In the genomic region with DNA sequence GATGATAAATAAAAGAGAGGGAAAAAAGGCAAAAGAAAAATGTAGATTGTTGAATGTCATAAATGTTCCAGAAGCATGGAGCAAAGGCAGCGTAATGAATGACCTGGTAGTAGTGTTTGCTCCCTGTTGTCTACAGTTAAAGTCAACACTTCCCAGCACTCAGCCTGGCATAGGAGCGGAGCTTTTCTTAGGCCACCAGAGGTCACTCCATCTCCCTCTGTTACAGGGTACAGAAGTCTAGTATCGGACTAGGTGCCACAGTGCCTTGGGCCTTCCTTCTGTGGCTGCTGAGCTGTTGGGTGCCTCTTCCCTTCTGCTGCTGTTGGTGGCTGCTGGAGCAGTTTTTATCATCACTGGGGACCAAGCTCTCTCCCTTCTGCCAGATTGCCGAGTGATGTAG, we compare ENCODE assay signal across 9 mouse cellular contexts. TPM values are rescaled to one million over a fixed set of nuclear protein-coding genes. Genes with fewer than 3 reads are reported as not detected.
DNase-seq lines count a peak whose midpoint lies in the region; ATAC-seq and TF ChIP-seq lines count a peak whose summit lies in the region.
"Had no signal": no experiment of that assay in that cellular context is flagged by ENCODE, and none has a peak within 500 bp of the region (broad histone marks: within the 10 kb centered on the region; RNA-seq: fewer than 3 reads in every experiment).

No protein-coding gene starts in this region.

- peak; percentile 41; the same call in 1 of the 2 replicates for TF ChIP-seq CTCF in brain, embryonic 14.5 days (IDR thresholded peaks at IDR 0.05; ENCODE audit: borderline replicate concordance, extremely low read depth, insufficient read depth, insufficient read length)

- no peak overlapping the region for H3K4me2 ChIP-seq in kidney, embryonic 16.5 days (replicated peaks; ENCODE audit: low read depth, low read length)
- H3K4me2 ChIP-seq: liver, embryonic 15.5 days had no signal

- H3K4me1 ChIP-seq in kidney, embryonic 16.5 days (ENCODE audit: insufficient read depth, low read length) = no peaks in the 10 kb centered on the region
- H3K4me1 ChIP-seq: liver, embryonic 15.5 days had no signal

- H3K9me3 ChIP-seq in kidney, embryonic 16.5 days (ENCODE audit: low read length) = no peaks in the 10 kb centered on the region
- H3K9me3 ChIP-seq: liver, embryonic 15.5 days had no signal

- no peak for TF ChIP-seq POLR2A in brain, embryonic 14.5 days (IDR thresholded peaks at IDR 0.05; ENCODE audit: borderline replicate concordance, extremely low read depth, insufficient read depth, insufficient read length, poor library complexity, severe bottlenecking)

- H3K27me3 ChIP-seq in kidney, embryonic 16.5 days (ENCODE audit: insufficient read depth, low read length) = no peaks in the 10 kb centered on the region
- H3K27me3 ChIP-seq: liver, embryonic 15.5 days had no signal

- DNase-seq in CD4-positive, CD25-positive, alpha-beta regulatory T cell, adult 2 months (ENCODE audit: low read depth, low spot score) = peak; percentile 21
- peak; percentile 28 for DNase-seq in kidney, adult 18-20 months
- DNase-seq in brain, embryonic 14.5 days (ENCODE audit: low read depth) = peak; percentile 40
- peak; percentile 28 for DNase-seq in lung, postnatal 14 days
- no peak for DNase-seq in right cerebral cortex, postnatal 25 days
- DNase-seq in left cerebral cortex, adult 9 months (ENCODE audit: low spot score in 2 of 2) = no peak

- no peak for ATAC-seq in CD4-positive, CD25-positive, alpha-beta regulatory T cell, adult 4 months
- ATAC-seq in kidney, embryonic 16.5 days (ENCODE audit: low FRiP score, low TSS enrichment) = no peak

- no peak overlapping the region for H3K27ac ChIP-seq in kidney, embryonic 16.5 days (ENCODE audit: low read length)
- H3K27ac ChIP-seq: liver, embryonic 15.5 days had no signal

- no peaks in the 10 kb centered on the region for H3K36me3 ChIP-seq in kidney, embryonic 16.5 days (ENCODE audit: insufficient read depth, low read length)
- H3K36me3 ChIP-seq: liver, embryonic 15.5 days had no signal

- H3K4me3 ChIP-seq in kidney, embryonic 16.5 days (ENCODE audit: low read length) = no peak overlapping the region
- H3K4me3 ChIP-seq: liver, embryonic 15.5 days had no signal

- WGBS in kidney, embryonic 16.5 days = 55% methylated on average over 4 of the region's 4 CpGs

- no peak overlapping the region for H3K9ac ChIP-seq in kidney, embryonic 16.5 days (replicated peaks; ENCODE audit: low read length)
- H3K9ac ChIP-seq: liver, embryonic 15.5 days had no signal

RNA-seq across cellular contexts. Expression of gene Akirin1, which starts 8.2 kb away (rescaled TPM):
- polyA plus RNA-seq in CD4-positive, CD25-positive, alpha-beta regulatory T cell, adult 4 months (2017; shearing (Covaris generic)) = 10 to 100 TPM in 1 of 2 experiments, 1 to 10 TPM in 1; 8.3 to 14.4 TPM
- polyA plus RNA-seq in kidney, embryonic 16.5 days (2015; fragmentation: Nextera tagmentation; extraction: Ambion mirVana) = 42.3 and 42.7 TPM in 2 replicates
- 63.2 and 74.9 TPM in 2 replicates for polyA plus RNA-seq in brain, embryonic 14.5 days (2012; rRNA removed)

RNA-seq across cellular contexts. Expression of gene Rhbdl2, which starts 29.4 kb away (rescaled TPM):
- under 1 TPM in 1 of 2 experiments, not detected in 1; 0.81 TPM for polyA plus RNA-seq in CD4-positive, CD25-positive, alpha-beta regulatory T cell, adult 4 months (2017; shearing (Covaris generic))
- 6.8 and 7.2 TPM in 2 replicates for polyA plus RNA-seq in kidney, embryonic 16.5 days (2015; fragmentation: Nextera tagmentation; extraction: Ambion mirVana)
- polyA plus RNA-seq in brain, embryonic 14.5 days (2012; rRNA removed) = 1.4 and 1.5 TPM in 2 replicates
- polyA plus RNA-seq: liver, embryonic 15.5 days had no signal

RNA-seq across cellular contexts. Expression of gene Ndufs5, which starts 40.3 kb away (rescaled TPM):
- polyA plus RNA-seq in CD4-positive, CD25-positive, alpha-beta regulatory T cell, adult 4 months (2017; shearing (Covaris generic)) = 100 to 1,000 TPM; 104 to 124 TPM
- 290 and 298 TPM in 2 replicates for polyA plus RNA-seq in kidney, embryonic 16.5 days (2015; fragmentation: Nextera tagmentation; extraction: Ambion mirVana)
- polyA plus RNA-seq in brain, embryonic 14.5 days (2012; rRNA removed) = 229 and 240 TPM in 2 replicates

Comparison
In these comparisons a context has a peak if more than half of its experiments do, and no peak if none do; other contexts are left out.
1. DNase-seq: peak in CD4-positive, CD25-positive, alpha-beta regulatory T cell, adult 2 months (single experiment), kidney, adult 18-20 months (single experiment), brain, embryonic 14.5 days (single experiment) and lung, postnatal 14 days (single experiment); none in right cerebral cortex, postnatal 25 days (single experiment) and left cerebral cortex, adult 9 months (0 of 2).